Mouse (Mus musculus): ENCODE measurements at regions not wholly inside any gene's neighbourhood (a gene's known extent, or its start where the extent isn't known, plus 50 kb on each side); places are given as distances from the start of the nearest gene placed in this dataset.

DNA sequence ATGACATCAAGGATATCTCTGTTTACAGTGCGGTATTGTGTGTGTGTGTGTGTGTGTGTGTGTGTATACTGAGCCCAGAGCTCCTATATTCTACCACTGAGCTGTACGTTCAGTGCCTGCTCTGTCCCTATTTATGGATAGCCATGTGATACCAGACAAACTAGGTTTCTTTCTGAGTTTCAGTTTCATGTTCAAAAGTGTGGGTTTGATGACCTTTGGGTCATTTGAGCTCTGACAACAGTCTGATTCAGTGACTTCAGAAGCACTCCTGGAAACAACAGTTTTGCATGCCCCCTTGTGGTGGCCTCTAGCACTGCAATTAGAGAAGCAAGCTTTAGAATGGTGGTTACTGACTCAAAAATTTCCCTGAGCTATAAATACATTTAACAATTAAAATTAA is 50.9 kb upstream of the Tent2 start:
- peak; percentile 72 to 74 for DNase-seq

GRCm38 (mm10) chr13:93248711-93249110 is 50.7 kb upstream of the Homer1 start:
- no peak for DNase-seq

Measured in lung, adult 18-20 months (tissue).